25 mouse cellular contexts compared by ENCODE assay signal in genomic region chr19:26788446-26788845, GRCm38 (mm10).
DNase-seq lines count a peak whose midpoint lies in the region; ATAC-seq lines count a peak whose summit lies in the region.
"Had no signal": no experiment of that assay in that cellular context is flagged by ENCODE, and none has a peak within 500 bp of the region (broad histone marks: within the 10 kb centered on the region; RNA-seq: fewer than 3 reads in every experiment).

No protein-coding gene starts in this region.

- no peak overlapping the region for H3K27ac ChIP-seq in embryonic facial prominence, embryonic 14.5 days (replicated peaks; ENCODE audit: low read depth, low read length)
- H3K27ac ChIP-seq in embryonic facial prominence, embryonic 10.5 days (replicated peaks) = no peak overlapping the region
- H3K27ac ChIP-seq in forebrain, embryonic 11.5 days (ENCODE audit: low read depth, low read length) = no peak overlapping the region
- H3K27ac ChIP-seq: embryonic facial prominence, embryonic 12.5 days; embryonic facial prominence, embryonic 15.5 days; forebrain, embryonic 12.5 days had no signal

- H3K36me3 ChIP-seq in embryonic facial prominence, embryonic 14.5 days (ENCODE audit: control insufficient read depth, insufficient read depth, low read length) = no peaks in the 10 kb centered on the region
- no peaks in the 10 kb centered on the region for H3K36me3 ChIP-seq in embryonic facial prominence, embryonic 10.5 days (replicated peaks)
- no peaks in the 10 kb centered on the region for H3K36me3 ChIP-seq in forebrain, embryonic 11.5 days (ENCODE audit: control insufficient read depth, insufficient read depth, low read length)
- H3K36me3 ChIP-seq: embryonic facial prominence, embryonic 12.5 days; embryonic facial prominence, embryonic 15.5 days; forebrain, embryonic 12.5 days had no signal

- H3K9ac ChIP-seq in embryonic facial prominence, embryonic 14.5 days (ENCODE audit: low read depth, low read length) = no peak overlapping the region
- H3K9ac ChIP-seq in forebrain, embryonic 11.5 days (ENCODE audit: low read length) = no peak overlapping the region
- H3K9ac ChIP-seq: embryonic facial prominence, embryonic 12.5 days; embryonic facial prominence, embryonic 15.5 days; forebrain, embryonic 12.5 days had no signal

- no peaks in the 10 kb centered on the region for H3K27me3 ChIP-seq in embryonic facial prominence, embryonic 14.5 days (replicated peaks; ENCODE audit: control insufficient read depth, insufficient read depth, low read length)
- no peaks in the 10 kb centered on the region for H3K27me3 ChIP-seq in embryonic facial prominence, embryonic 10.5 days (replicated peaks; ENCODE audit: low read depth, poor library complexity, severe bottlenecking)
- no peaks in the 10 kb centered on the region for H3K27me3 ChIP-seq in forebrain, embryonic 11.5 days (ENCODE audit: control insufficient read depth, insufficient read depth, low read length)
- H3K27me3 ChIP-seq: embryonic facial prominence, embryonic 12.5 days; embryonic facial prominence, embryonic 15.5 days; forebrain, embryonic 12.5 days; Patski had no signal

- peak; percentile 31 for DNase-seq in embryonic facial prominence, embryonic 14.5 days (ENCODE audit: low spot score)
- no peak for DNase-seq in embryonic facial prominence, embryonic 10.5 days (ENCODE audit: low spot score)
- DNase-seq in 3T3-L1 (ENCODE audit: low read depth, low spot score) = peak; percentile 56
- peak; percentile 69 for DNase-seq in adipocyte (ENCODE audit: low spot score)
- peak; percentile 44 for DNase-seq in fibroblast of lung, adult 2 months (ENCODE audit: low read depth)
- no peak for DNase-seq in forebrain, embryonic 11.5 days (ENCODE audit: low spot score)
- DNase-seq: adrenal gland, adult 2 months; adrenal gland, postnatal 10 days; adrenal gland, postnatal 25 days; cerebellum, adult 11 months; cerebellum, adult 18-20 months; cerebellum, adult 8-10 months; cerebellum, adult 9-11 months; cerebellum, postnatal 14 days; cerebellum, postnatal 36 days; embryo, embryonic 11 days had no signal

- no peak for ATAC-seq in embryonic facial prominence, embryonic 14.5 days (ENCODE audit: low read depth)
- ATAC-seq in forebrain, embryonic 11.5 days (replicated peaks; ENCODE audit: low FRiP score) = no peak
- ATAC-seq in frontal cortex, adult (ENCODE audit: low TSS enrichment) = no peak
- ATAC-seq: activated CD4-positive, CD25-positive, alpha-beta regulatory T cell, adult 4 months; forebrain, embryonic 14.5 days; forebrain, embryonic 16.5 days; Patski had no signal

- no peak overlapping the region for H3K4me3 ChIP-seq in embryonic facial prominence, embryonic 14.5 days (ENCODE audit: low read depth, low read length)
- no peak overlapping the region for H3K4me3 ChIP-seq in embryonic facial prominence, embryonic 10.5 days
- no peak overlapping the region for H3K4me3 ChIP-seq in forebrain, embryonic 11.5 days (ENCODE audit: low read depth, low read length)
- H3K4me3 ChIP-seq: embryonic facial prominence, embryonic 12.5 days; embryonic facial prominence, embryonic 15.5 days; erythroblast, embryonic 14.5 days; forebrain, embryonic 12.5 days had no signal

- 58% methylated on average over 5 of the region's 5 CpGs for WGBS in embryonic facial prominence, embryonic 14.5 days
- 69% methylated on average over 5 of the region's 5 CpGs for WGBS in embryonic facial prominence, embryonic 10.5 days
- WGBS in forebrain, embryonic 11.5 days = 82% methylated on average over 5 of the region's 5 CpGs

- H3K4me2 ChIP-seq in embryonic facial prominence, embryonic 14.5 days (ENCODE audit: low read depth, low read length) = no peak overlapping the region
- no peak overlapping the region for H3K4me2 ChIP-seq in forebrain, embryonic 11.5 days (ENCODE audit: low read depth, low read length, severe bottlenecking)
- H3K4me2 ChIP-seq: embryonic facial prominence, embryonic 12.5 days; embryonic facial prominence, embryonic 15.5 days; forebrain, embryonic 12.5 days had no signal

- no peaks in the 10 kb centered on the region for H3K9me3 ChIP-seq in embryonic facial prominence, embryonic 14.5 days (ENCODE audit: control insufficient read depth, low read length)
- no peaks in the 10 kb centered on the region for H3K9me3 ChIP-seq in embryonic facial prominence, embryonic 10.5 days
- H3K9me3 ChIP-seq in forebrain, embryonic 11.5 days (ENCODE audit: control insufficient read depth, low read length) = no peaks in the 10 kb centered on the region
- H3K9me3 ChIP-seq: embryonic facial prominence, embryonic 12.5 days; embryonic facial prominence, embryonic 15.5 days; forebrain, embryonic 12.5 days had no signal

- H3K4me1 ChIP-seq in embryonic facial prominence, embryonic 14.5 days (ENCODE audit: control insufficient read depth, insufficient read depth, low read length) = no peaks in the 10 kb centered on the region
- H3K4me1 ChIP-seq in embryonic facial prominence, embryonic 10.5 days = no peaks in the 10 kb centered on the region
- H3K4me1 ChIP-seq in forebrain, embryonic 11.5 days (replicated peaks; ENCODE audit: control insufficient read depth, insufficient read depth, low read length) = no peaks in the 10 kb centered on the region
- H3K4me1 ChIP-seq: embryonic facial prominence, embryonic 12.5 days; embryonic facial prominence, embryonic 15.5 days; forebrain, embryonic 12.5 days had no signal

Comparison
In these comparisons a context has a peak if more than half of its experiments do, and no peak if none do; other contexts are left out.
1. DNase-seq: peak in embryonic facial prominence, embryonic 14.5 days (single experiment), 3T3-L1 (single experiment), adipocyte (single experiment) and fibroblast of lung, adult 2 months (single experiment); none in embryonic facial prominence, embryonic 10.5 days (single experiment) and forebrain, embryonic 11.5 days (single experiment).